Mouse (Mus musculus) CH12.LX (cell line): Measurements from ENCODE around the gene Zcchc7. TPM values are rescaled to one million over a fixed set of nuclear protein-coding genes. Genes with fewer than 3 reads are reported as not detected.

ENCODE experiments used
- DNase-seq: peaks from one replicate; pipeline ENCODE4 v3.0.0-alpha.2; 2013; ENCODE audit errors: extremely low read depth
- H3K27ac ChIP-seq: 2 replicates; pipeline ENCODE4 v1.5.1; 2012; ENCODE audit warnings: low read depth, mild to moderate bottlenecking, control low read depth, moderate library complexity; ENCODE audit not compliant: insufficient read depth
- H3K27me3 ChIP-seq: replicated peaks from 2 replicates; pipeline ENCODE3; 2012; ENCODE audit warnings: inconsistent platforms
- H3K36me3 ChIP-seq, 2 experiments: replicated peaks in 1 of 2; 2 replicates each; pipeline versions ENCODE3 to v1.6.1; 2012; ENCODE audit warnings: inconsistent platforms in 1 of 2, low read length in 1 of 2, mild to moderate bottlenecking in 1 of 2, mixed read lengths in 1 of 2, moderate library complexity in 1 of 2; ENCODE audit not compliant: control insufficient read depth in 1 of 2, insufficient read depth in 1 of 2
- H3K4me1 ChIP-seq, 2 experiments: 2 replicates each; pipeline ENCODE4 v1.6.1; 2012; ENCODE audit warnings: inconsistent platforms in 1 of 2, moderate library complexity in 1 of 2; ENCODE audit not compliant: insufficient read depth in 2 of 2, control insufficient read depth in 1 of 2
- H3K4me2 ChIP-seq: 2 replicates; pipeline ENCODE4 v1.6.1; 2012; ENCODE audit warnings: low read depth, mild to moderate bottlenecking, control low read depth; ENCODE audit not compliant: poor library complexity, insufficient read depth, severe bottlenecking
- H3K4me3 ChIP-seq, 3 experiments: fragments of 150-350 bp in 1 of 3; sonication (generic) in 1 of 3; replicated peaks in 1 of 3; 2 replicates each; pipeline versions ENCODE3 to v1.5.1; 2011 to 2012; ENCODE audit warnings: low read depth in 2 of 3, low read length in 2 of 3, mild to moderate bottlenecking in 2 of 3, moderate library complexity in 2 of 3, control low read depth in 1 of 3, improper control_type of control experiment in 1 of 3, inconsistent platforms in 1 of 3, mixed read lengths in 1 of 3; ENCODE audit not compliant: poor library complexity in 1 of 3
- H3K79me2 ChIP-seq: replicated peaks from 2 replicates; pipeline ENCODE4 v1.6.1; 2012; ENCODE audit warnings: mild to moderate bottlenecking, moderate library complexity; ENCODE audit not compliant: control insufficient read depth, poor library complexity, insufficient read depth, severe bottlenecking; ENCODE audit errors: extremely low read depth
- H3K9ac ChIP-seq: 2 replicates; pipeline ENCODE4 v1.6.1; 2012; ENCODE audit warnings: low read depth, mild to moderate bottlenecking, control low read depth, moderate library complexity; ENCODE audit not compliant: insufficient read depth
- H3K9me3 ChIP-seq: replicated peaks from 2 replicates; pipeline ENCODE3; 2012; ENCODE audit warnings: low read length, inconsistent platforms, mixed read lengths
- BHLHE40 ChIP-seq: IDR thresholded peaks from 2 replicates; pipeline ENCODE4 v1.6.1; 2011; ENCODE audit warnings: mild to moderate bottlenecking, low read depth, low read length, improper control_type of control experiment
- CHD2 ChIP-seq: IDR thresholded peaks from 2 replicates; pipeline ENCODE4 v1.6.1; 2011; ENCODE audit warnings: low read length, improper control_type of control experiment
- ELF1 ChIP-seq: IDR thresholded peaks from 2 replicates; pipeline ENCODE4 v1.6.1; 2014; ENCODE audit warnings: low read depth, mild to moderate bottlenecking, inconsistent platforms, low read length, improper control_type of control experiment
- EP300 ChIP-seq: IDR thresholded peaks from 2 replicates; pipeline ENCODE4 v1.6.1; 2011; ENCODE audit warnings: low read length, improper control_type of control experiment
- ETS1 ChIP-seq: conservative IDR thresholded peaks from 2 replicates; pipeline ENCODE4 v1.6.1; 2012; ENCODE audit warnings: low read depth, mild to moderate bottlenecking, inconsistent platforms, low read length, improper control_type of control experiment, moderate library complexity
- GABPA ChIP-seq: IDR thresholded peaks from 2 replicates; pipeline ENCODE4 v1.6.1; 2012; ENCODE audit warnings: low read depth, low read length, improper control_type of control experiment, inconsistent platforms; ENCODE audit not compliant: insufficient replicate concordance
- HCFC1 ChIP-seq: IDR thresholded peaks from 2 replicates; pipeline ENCODE4 v1.6.1; 2012; ENCODE audit warnings: low read depth, mild to moderate bottlenecking, inconsistent platforms, low read length, improper control_type of control experiment
- IRF4 ChIP-seq: IDR thresholded peaks from 2 replicates; pipeline ENCODE4 v1.6.1; 2014; ENCODE audit warnings: low read depth, mild to moderate bottlenecking, inconsistent platforms, low read length, improper control_type of control experiment
- JUN ChIP-seq: IDR thresholded peaks from 2 replicates; pipeline ENCODE4 v1.6.1; 2011; ENCODE audit warnings: low read depth, mild to moderate bottlenecking, low read length, improper control_type of control experiment, moderate library complexity; ENCODE audit not compliant: insufficient read depth
- MAFK ChIP-seq: IDR thresholded peaks from 2 replicates; pipeline ENCODE4 v1.6.1; 2011; ENCODE audit warnings: low read length, improper control_type of control experiment; ENCODE audit not compliant: insufficient replicate concordance
- MAX ChIP-seq: IDR thresholded peaks from 2 replicates; pipeline ENCODE4 v1.6.1; 2011; ENCODE audit warnings: low read length, improper control_type of control experiment
- MAZ ChIP-seq: IDR thresholded peaks from 2 replicates; pipeline ENCODE4 v1.6.1; 2012; ENCODE audit warnings: low read depth, mild to moderate bottlenecking, inconsistent platforms, low read length, improper control_type of control experiment, moderate library complexity
- MEF2A ChIP-seq: IDR thresholded peaks from 2 replicates; pipeline ENCODE4 v1.6.1; 2014; ENCODE audit warnings: low read depth, mild to moderate bottlenecking, inconsistent platforms, low read length, improper control_type of control experiment, borderline replicate concordance
- MXI1 ChIP-seq: IDR thresholded peaks from 2 replicates; pipeline ENCODE4 v1.6.1; 2011; ENCODE audit warnings: mild to moderate bottlenecking, low read depth, low read length, improper control_type of control experiment
- MYC ChIP-seq: IDR thresholded peaks from 2 replicates; pipeline ENCODE4 v1.6.1; 2011; ENCODE audit warnings: low read depth, mild to moderate bottlenecking, improper control_type of control experiment, low read length
- NRF1 ChIP-seq: IDR thresholded peaks from 2 replicates; pipeline ENCODE4 v1.6.1; 2014; ENCODE audit warnings: low read depth, mild to moderate bottlenecking, inconsistent platforms, low read length, improper control_type of control experiment, moderate library complexity
- PAX5 ChIP-seq: IDR thresholded peaks from 2 replicates; pipeline ENCODE4 v1.6.1; 2012; ENCODE audit warnings: low read length, inconsistent platforms, mixed read lengths
- POLR2A ChIP-seq: IDR thresholded peaks from 2 replicates; pipeline ENCODE4 v1.6.1; 2011; ENCODE audit warnings: low read depth, mild to moderate bottlenecking, improper control_type of control experiment, low read length
- POLR2AphosphoS2 ChIP-seq: IDR thresholded peaks from 2 replicates; pipeline ENCODE4 v1.6.1; 2011; ENCODE audit warnings: low read depth, low read length, improper control_type of control experiment
- RCOR1 ChIP-seq: conservative IDR thresholded peaks from 2 replicates; pipeline ENCODE4 v1.6.1; 2012; ENCODE audit warnings: low read depth, mild to moderate bottlenecking, inconsistent platforms, low read length, improper control_type of control experiment
- SMC3 ChIP-seq: IDR thresholded peaks from 2 replicates; pipeline ENCODE4 v1.6.1; 2011; ENCODE audit warnings: low read depth, low read length, improper control_type of control experiment
- TBP ChIP-seq: conservative IDR thresholded peaks from 2 replicates; pipeline ENCODE4 v1.6.1; 2011; ENCODE audit warnings: low read depth, low read length, improper control_type of control experiment
- TCF12 ChIP-seq: IDR thresholded peaks from 2 replicates; pipeline ENCODE4 v1.6.1; 2014; ENCODE audit warnings: low read depth, mild to moderate bottlenecking, inconsistent platforms, low read length, improper control_type of control experiment
- UBTF ChIP-seq: IDR thresholded peaks from 2 replicates; pipeline ENCODE4 v1.6.1; 2012; ENCODE audit warnings: low read depth, mild to moderate bottlenecking, inconsistent platforms, low read length, improper control_type of control experiment, moderate library complexity
- USF1 ChIP-seq: IDR thresholded peaks from 2 replicates; pipeline ENCODE4 v1.6.1; 2014; ENCODE audit warnings: low read depth, mild to moderate bottlenecking, inconsistent platforms, low read length, improper control_type of control experiment
- USF2 ChIP-seq: conservative IDR thresholded peaks from 2 replicates; pipeline ENCODE4 v1.6.1; 2011; ENCODE audit warnings: low read depth, low read length, improper control_type of control experiment
- ZMIZ1 ChIP-seq: IDR thresholded peaks from 2 replicates; pipeline ENCODE4 v1.6.1; 2012; ENCODE audit warnings: low read depth, mild to moderate bottlenecking, inconsistent platforms, low read length, improper control_type of control experiment
- ZNF384 ChIP-seq: IDR thresholded peaks from 2 replicates; pipeline ENCODE4 v1.6.1; 2012; ENCODE audit warnings: low read depth, low read length, improper control_type of control experiment, inconsistent platforms
- dilution Hi-C: fragments of 300-500 bp; cut with MboI; formaldehyde crosslinking; loops from 2 replicates; pipeline ENCODE4 v1.14.3; 2020; ENCODE audit warnings: low sequenced_read_pairs; ENCODE audit not compliant: extremely low pct_unique_long_range_greater_than_20kb, extremely low pct_ligation_motif_present
- in situ Hi-C: fragments of 300-500 bp; cut with MboI; formaldehyde crosslinking; loops from 3 replicates; pipeline ENCODE4 v1.14.3; 2019; ENCODE audit warnings: low sequenced_read_pairs, low pct_ligation_motif_present, low pct_unique_long_range_greater_than_20kb, mixed read lengths
- polyA plus RNA-seq: library from polyadenylated mRNA; unstranded; fragments of >175 nt; gene quantifications from 2 replicates; pipeline ENCODE4 v1.2.1, GENCODE M21; 2012; ENCODE audit warnings: low read depth; ENCODE audit not compliant: insufficient read length
- total RNA-seq, 2 experiments: library from RNA; depleted of rRNA; stranded (reverse); fragments of 300-350 nt in 1 of 2; fragments of >200 nt in 1 of 2; gene quantifications; 2 replicates each; pipeline ENCODE4 v1.2.3; 2012 to 2014

The Zcchc7 gene
- total and polyA plus RNA-seq, 3 experiments, result 21.0 to 27.6 (median 25.2) TPM

DNA sequence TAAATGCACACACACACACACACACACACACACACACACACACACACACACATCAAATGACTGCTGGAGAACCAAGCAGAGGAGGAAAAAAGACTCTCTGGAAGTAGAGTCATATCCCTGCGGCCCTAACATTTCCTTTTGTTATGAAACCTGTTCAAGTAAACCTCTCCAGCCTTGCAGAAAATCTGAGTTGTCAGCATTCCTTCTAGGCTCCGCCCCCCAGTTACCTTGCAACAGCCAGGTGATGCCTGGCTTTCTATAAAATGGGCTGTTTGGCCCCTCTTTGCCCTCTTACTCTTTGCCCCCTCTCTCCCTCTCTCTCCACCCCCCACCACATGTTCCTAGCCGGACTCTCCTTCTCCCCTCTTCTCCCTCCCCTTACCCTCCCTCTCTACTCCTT lies 210.1 kb downstream of the Zcchc7 start:
- H3K36me3 ChIP-seq, result no peaks in the 10 kb centered on the region
- H3K4me3 ChIP-seq, result peak overlapping the region in 1 of 3 experiments; percentile 25
- dilution Hi-C loops, result no loop called here
- H3K79me2 ChIP-seq, result no peaks in the 10 kb centered on the region
- no peak for DNase-seq
- in situ Hi-C loops, result no loop called here
- H3K9ac ChIP-seq, result no peak overlapping the region
- TF ChIP-seq POLR2A, result no peak
- peak; percentile 54; the same call in 1 of the 2 replicates for TF ChIP-seq MAFK
- TF ChIP-seq TCF12, result no peak
- no peak for TF ChIP-seq USF1
- H3K4me1 ChIP-seq, result peaks cover 52 to 67% of the 10 kb centered on the region in 2 experiments
- H3K27me3 ChIP-seq, result no peaks in the 10 kb centered on the region
- H3K4me2 ChIP-seq, result no peak overlapping the region
- H3K27ac ChIP-seq, result no peak overlapping the region
- peaks cover 17% of the 10 kb centered on the region for H3K9me3 ChIP-seq

DNA sequence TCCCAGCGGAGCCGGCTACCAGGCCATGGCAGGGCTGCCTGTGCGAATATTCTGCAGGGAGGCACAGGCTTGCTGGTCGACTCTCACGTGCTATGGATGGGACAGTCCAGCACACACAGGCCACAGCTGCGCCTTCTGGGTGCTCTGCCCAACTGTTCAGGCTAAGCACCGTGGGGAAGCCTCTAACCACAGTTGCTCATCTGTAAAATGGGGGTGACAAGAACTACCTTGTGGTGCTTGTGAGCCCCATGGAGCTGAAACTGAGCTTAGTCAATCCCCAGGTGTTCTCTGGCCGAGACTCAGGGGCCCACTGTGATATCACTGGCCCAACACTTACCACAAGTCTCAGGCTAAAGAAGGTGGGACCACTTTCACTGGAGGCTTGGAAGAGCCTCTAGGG lies 211.7 kb downstream of the Zcchc7 start:
- Histone ChIP-seq H3K79me2 (no peaks in the 10 kb centered on the region), H3K9ac (no peak overlapping the region), H3K9me3 (peaks cover 30% of the 10 kb centered on the region), H3K4me3 (peak overlapping the region in 2 of 3 experiments; percentile 0 to 60), H3K4me2 (no peak overlapping the region), H3K4me1 (peaks cover 58 to 71% of the 10 kb centered on the region in 2 experiments), H3K27me3 (no peaks in the 10 kb centered on the region), H3K36me3 (peaks cover 0 to 10% of the 10 kb centered on the region in 2 experiments), H3K27ac (no peak overlapping the region)
- TF ChIP-seq EP300 (peak; percentile 92), TBP (peak; percentile 51; the same call in 1 of the 2 replicates), HCFC1 (no peak), TCF12 (peak; percentile 100), SMC3 (0 out of 2 replicates have a peak, but pooled peaks have one; percentile 14), CHD2 (peak; percentile 40; the same call in 1 of the 2 replicates), MYC (peak; percentile 74), GABPA (no peak), BHLHE40 (peak; percentile 99), MXI1 (peak; percentile 43; the same call in 1 of the 2 replicates), ZMIZ1 (0 out of 2 replicates have a peak, but pooled peaks have one; percentile 45), MEF2A (peak; percentile 82), ZNF384 (peak; percentile 50; the same call in 1 of the 2 replicates), UBTF (0 out of 2 replicates have a peak, but pooled peaks have one; percentile 41), ELF1 (no peak), RCOR1 (peak; percentile 70; the same call in 1 of the 2 replicates), USF2 (no peak), IRF4 (peak; percentile 83), MAFK (peak; percentile 83), NRF1 (peak; percentile 19; the same call in 1 of the 2 replicates), POLR2AphosphoS2 (no peak), MAX (peak; percentile 67), JUN (no peak), MAZ (peak; percentile 26; the same call in 1 of the 2 replicates), PAX5 (no peak), ETS1 (peak; percentile 95)
- in situ Hi-C loops (no loop called here), dilution Hi-C loops (no loop called here)
- peak; percentile 87 for DNase-seq
